Mouse (Mus musculus) stomach, embryonic 16.5 days (tissue): ENCODE data around the gene Fem1a. TPM values are rescaled to one million over a fixed set of nuclear protein-coding genes. Genes with fewer than 3 reads are reported as not detected.

Experiments
- ATAC-seq: fragments of 200-750 bp; cut with Nextera tagmentation; 2 replicates; pipeline ENCODE4 v1.8.0; 2017; ENCODE audit warnings: moderate number of reproducible peaks, moderate TSS enrichment; ENCODE audit not compliant: insufficient read depth, low FRiP score
- H3K27ac ChIP-seq: fragments of 300-500 bp; sonication (generic); 2 replicates; pipeline ENCODE4 v1.5.1; 2014; ENCODE audit warnings: low read length
- H3K27me3 ChIP-seq: fragments of 300-500 bp; sonication (generic); 2 replicates; pipeline ENCODE4 v1.6.1; 2014; ENCODE audit warnings: low read length, control low read depth, mixed read lengths; ENCODE audit not compliant: control insufficient read depth, insufficient read depth
- H3K36me3 ChIP-seq: fragments of 300-500 bp; sonication (generic); 2 replicates; pipeline ENCODE4 v1.6.1; 2014; ENCODE audit warnings: low read length; ENCODE audit not compliant: control insufficient read depth, insufficient read depth
- H3K4me1 ChIP-seq: fragments of 300-500 bp; sonication (generic); 2 replicates; pipeline ENCODE4 v1.6.1; 2014; ENCODE audit warnings: low read length, control low read depth, mixed read lengths; ENCODE audit not compliant: control insufficient read depth, insufficient read depth
- H3K4me2 ChIP-seq: fragments of 300-500 bp; sonication (generic); 2 replicates; pipeline ENCODE4 v1.6.1; 2014; ENCODE audit warnings: low read depth, low read length, mixed read lengths
- H3K4me3 ChIP-seq: fragments of 300-500 bp; sonication (generic); replicated peaks from 2 replicates; pipeline ENCODE4 v1.5.1; 2014; ENCODE audit warnings: mild to moderate bottlenecking, low read length
- H3K9ac ChIP-seq: fragments of 300-500 bp; sonication (generic); 2 replicates; pipeline ENCODE4 v1.6.1; 2014; ENCODE audit warnings: low read length
- H3K9me3 ChIP-seq: fragments of 300-500 bp; sonication (generic); replicated peaks from 2 replicates; pipeline ENCODE4 v1.6.1; 2016; ENCODE audit warnings: low read length, control low read depth; ENCODE audit not compliant: control insufficient read depth
- WGBS: fragments of 180-500 bp; shearing (Covaris S2); extraction: QIAGEN DNeasy Blood & Tissue Kit; methylation state at CpG from one replicate; pipeline ENCODE4 v1.1.7; 2014; 5-methylcytosine and 5-hydroxymethylcytosine counted together
- polyA plus RNA-seq: library from polyadenylated mRNA; unstranded; fragments of >200 nt; fragmentation: Nextera tagmentation; extraction: Ambion mirVana; gene quantifications from 2 replicates; pipeline ENCODE4 v1.2.1, GENCODE M21; 2015

Gene Fem1a
- polyA plus RNA-seq, 1 experiment from 2014 or later, result 12.9 TPM

DNA sequence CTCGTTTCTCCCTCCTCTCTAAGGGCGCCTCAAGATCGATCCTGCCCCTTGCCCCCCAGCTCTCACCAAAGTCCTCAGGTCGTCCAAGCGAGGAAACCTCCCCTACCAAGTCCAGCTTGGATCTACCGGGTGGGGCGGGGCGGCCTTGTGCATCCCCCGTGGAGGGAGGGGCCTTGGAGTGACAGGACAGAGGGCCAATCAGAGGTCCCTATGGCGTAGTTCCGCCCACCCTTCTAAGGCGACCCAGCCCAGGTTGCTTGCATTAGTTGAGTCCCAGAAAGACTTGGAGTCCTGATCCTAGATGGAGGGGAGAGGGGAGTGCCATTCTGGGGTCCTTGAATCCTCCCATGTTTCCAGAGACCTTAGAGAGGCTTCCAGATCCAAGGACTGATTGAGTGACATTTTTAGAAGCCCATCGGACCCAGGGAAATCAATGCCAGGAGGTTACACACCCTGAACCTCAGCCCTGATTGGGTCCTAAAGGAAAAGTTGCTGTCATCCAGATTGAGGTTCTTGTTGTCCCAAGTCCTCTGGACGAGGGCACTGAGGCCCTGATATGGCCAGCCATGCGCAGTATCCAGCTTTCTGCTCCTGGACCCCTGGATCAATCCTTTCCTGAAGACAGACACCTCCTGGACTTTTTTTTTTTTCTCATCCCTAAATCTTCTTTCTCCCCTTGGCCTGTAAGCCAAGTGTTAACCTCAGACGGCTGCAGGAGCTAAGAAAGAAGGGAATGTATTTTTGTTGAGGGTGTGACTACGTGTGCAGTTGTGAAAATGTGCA is 34.0 kb downstream of the Fem1a start:
- WGBS, result 3% methylated on average over 16 of the region's 17 CpGs
- H3K36me3 ChIP-seq, result peaks cover 2% of the 10 kb centered on the region; the same call in 1 of the 2 replicates
- peak overlapping the region; percentile 65 for H3K4me3 ChIP-seq
- H3K9me3 ChIP-seq, result no peaks in the 10 kb centered on the region
- H3K4me1 ChIP-seq, result peaks cover 36% of the 10 kb centered on the region
- peak overlapping the region; percentile 65 for H3K4me2 ChIP-seq
- peak; percentile 92 for ATAC-seq
- peak overlapping the region; percentile 99 for H3K27ac ChIP-seq
- H3K27me3 ChIP-seq, result no peaks in the 10 kb centered on the region
- H3K9ac ChIP-seq, result peak overlapping the region; percentile 81

DNA sequence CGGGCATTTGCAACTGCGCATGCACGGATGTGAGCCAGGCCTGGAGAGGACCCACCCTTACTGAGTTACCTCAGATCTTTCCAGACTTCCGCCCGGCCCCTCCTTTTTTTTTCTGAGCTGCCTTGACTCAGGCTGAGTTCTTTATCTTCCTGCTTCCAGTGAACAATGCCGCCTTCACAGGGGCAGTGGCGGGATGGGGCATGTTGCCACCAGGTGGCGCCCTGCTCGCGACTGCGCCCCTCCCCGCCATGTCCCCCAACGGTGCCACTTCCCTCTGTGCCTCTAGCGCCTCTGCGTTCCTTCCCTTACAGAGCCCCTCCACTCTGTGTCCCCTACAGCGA is 34.5 kb downstream of the Fem1a start:
- no peaks in the 10 kb centered on the region for H3K36me3 ChIP-seq
- H3K9me3 ChIP-seq, result no peaks in the 10 kb centered on the region
- peaks cover 36% of the 10 kb centered on the region for H3K4me1 ChIP-seq
- H3K27me3 ChIP-seq, result no peaks in the 10 kb centered on the region
- peak overlapping the region; percentile 71 for H3K9ac ChIP-seq
- ATAC-seq, result peak; percentile 91
- peak overlapping the region; percentile 99 for H3K27ac ChIP-seq
- H3K4me3 ChIP-seq, result peak overlapping the region; percentile 65
- whole genome bisulfite sequencing, result under 1% methylated on average over 16 of the region's 16 CpGs
- peak overlapping the region; percentile 65 for H3K4me2 ChIP-seq

GRCm38 (mm10) chr17:56291826-56292475 is 35.3 kb downstream of the Fem1a start:
- WGBS, result 76% methylated on average over 7 of the region's 7 CpGs
- Histone ChIP-seq H3K4me1 (peaks cover 32% of the 10 kb centered on the region), H3K4me2 (no peak overlapping the region; the same call in 1 of the 2 replicates), H3K27me3 (no peaks in the 10 kb centered on the region), H3K9me3 (no peaks in the 10 kb centered on the region), H3K9ac (peak overlapping the region; percentile 71), H3K36me3 (no peaks in the 10 kb centered on the region), H3K4me3 (no peak overlapping the region), H3K27ac (peak overlapping the region; percentile 99)
- ATAC-seq, result no peak

GRCm38 (mm10) chr17:56292531-56293222 is 36.1 kb downstream of the Fem1a start, which contains the start of gene Plin3:
Gene Plin3 (minus strand): TSS chr17:56292873.
- Histone ChIP-seq H3K36me3 (no peaks in the 10 kb centered on the region), H3K27ac (peak within 1 kb of the TSS; percentile 99), H3K9ac (peak within 1 kb of the TSS; percentile 71; the same call in 1 of the 2 replicates), H3K4me3 (no peak within 1 kb of the TSS), H3K4me1 (peaks cover 26% of the 10 kb centered on the region), H3K4me2 (no peak within 1 kb of the TSS), H3K9me3 (no peaks in the 10 kb centered on the region), H3K27me3 (no peaks in the 10 kb centered on the region)
- WGBS, result 90% methylated on average over 4 of the region's 4 CpGs
- ATAC-seq, result no peak

DNA sequence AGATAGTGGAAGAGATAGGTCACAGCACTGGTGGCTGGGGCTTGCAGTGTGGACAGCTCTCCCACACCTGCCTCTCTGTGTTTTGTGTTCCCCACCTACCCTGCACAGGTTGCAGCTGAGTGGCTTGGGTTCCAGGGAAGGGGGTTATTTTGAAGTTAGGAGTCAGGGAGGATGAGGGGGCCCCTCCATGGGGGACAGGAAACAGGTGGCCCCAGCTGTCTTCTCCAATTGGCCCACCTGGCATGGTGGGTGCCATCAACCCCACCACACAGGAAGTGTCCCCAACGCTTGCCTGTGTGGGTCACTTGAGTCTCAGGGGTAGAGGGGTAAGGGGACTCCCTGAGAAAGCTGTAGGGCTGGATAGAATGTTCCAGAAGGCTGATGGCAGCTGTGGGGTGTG is 36.7 kb downstream of the Fem1a start:
- Histone ChIP-seq H3K27me3 (no peaks in the 10 kb centered on the region), H3K9me3 (no peaks in the 10 kb centered on the region), H3K9ac (no peak overlapping the region), H3K4me3 (no peak overlapping the region), H3K36me3 (no peaks in the 10 kb centered on the region), H3K27ac (no peak overlapping the region), H3K4me1 (peaks cover 20% of the 10 kb centered on the region), H3K4me2 (no peak overlapping the region)
- ATAC-seq, result no peak
- WGBS, result 76% methylated on average over 1 of the region's 1 CpGs

- no peak for ATAC-seq
- H3K36me3 ChIP-seq, result no peaks in the 10 kb centered on the region
- no peak overlapping the region for H3K4me3 ChIP-seq
- H3K27ac ChIP-seq, result no peak overlapping the region
- peaks cover 12% of the 10 kb centered on the region for H3K4me1 ChIP-seq
- H3K4me2 ChIP-seq, result no peak overlapping the region
- no peaks in the 10 kb centered on the region for H3K9me3 ChIP-seq
- WGBS, result 89% methylated on average over 19 of the region's 19 CpGs
- H3K27me3 ChIP-seq, result no peaks in the 10 kb centered on the region
- H3K9ac ChIP-seq, result no peak overlapping the region
These were observed 37.6 kb downstream of the Fem1a start for GRCm38 (mm10) chr17:56294241-56294640.

GRCm38 (mm10) chr17:56296201-56296600 is 39.6 kb downstream of the Fem1a start:
- no peak for ATAC-seq
- 55% methylated on average over 1 of the region's 1 CpGs for WGBS
- Histone ChIP-seq H3K27me3 (no peaks in the 10 kb centered on the region), H3K9me3 (no peaks in the 10 kb centered on the region), H3K4me2 (no peak overlapping the region), H3K36me3 (no peaks in the 10 kb centered on the region), H3K9ac (no peak overlapping the region), H3K27ac (no peak overlapping the region), H3K4me3 (no peak overlapping the region), H3K4me1 (peaks cover 4% of the 10 kb centered on the region)

DNA sequence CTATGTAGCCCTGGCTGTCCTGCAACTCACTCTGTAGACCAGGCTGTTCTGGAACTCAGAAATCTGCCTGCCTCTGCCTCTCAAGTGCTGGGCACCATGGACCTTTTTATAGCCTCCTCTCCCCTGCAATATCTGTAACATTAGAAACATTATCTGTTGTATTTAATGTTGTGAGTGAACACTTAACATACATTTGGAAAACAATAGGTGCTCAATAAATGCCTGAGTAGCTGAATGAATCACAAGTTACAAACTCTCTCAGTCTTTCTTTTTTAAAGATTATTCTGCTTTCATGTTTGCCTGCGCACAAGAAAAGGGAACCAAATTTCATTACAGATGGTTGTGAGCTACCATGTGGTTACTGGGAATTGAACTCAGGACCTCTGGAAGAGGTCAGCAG is 41.6 kb downstream of the Fem1a start:
- no peaks in the 10 kb centered on the region for H3K27me3 ChIP-seq
- no peak overlapping the region for H3K27ac ChIP-seq
- no peaks in the 10 kb centered on the region for H3K36me3 ChIP-seq
- H3K9me3 ChIP-seq, result no peaks in the 10 kb centered on the region
- WGBS, result 95% methylated on average over 1 of the region's 1 CpGs
- no peak overlapping the region for H3K4me2 ChIP-seq
- H3K9ac ChIP-seq, result no peak overlapping the region
- ATAC-seq, result no peak
- H3K4me1 ChIP-seq, result peaks cover 7% of the 10 kb centered on the region
- H3K4me3 ChIP-seq, result no peak overlapping the region

- no peaks in the 10 kb centered on the region for H3K9me3 ChIP-seq
- no peaks in the 10 kb centered on the region for H3K27me3 ChIP-seq
- peaks cover 14% of the 10 kb centered on the region for H3K4me1 ChIP-seq
- H3K4me3 ChIP-seq, result no peak within 1 kb of the TSS
- H3K4me2 ChIP-seq, result no peak within 1 kb of the TSS
- WGBS, result 89% methylated on average over 9 of the region's 9 CpGs
- ATAC-seq, result no peak
- H3K27ac ChIP-seq, result no peak within 1 kb of the TSS
- no peaks in the 10 kb centered on the region for H3K36me3 ChIP-seq
- H3K9ac ChIP-seq, result no peak within 1 kb of the TSS
These were observed 43.6 kb downstream of the Fem1a start, which contains the start of gene Arrdc5 for GRCm38 (mm10) chr17:56300186-56300585. Gene Arrdc5 (minus strand): TSS chr17:56300286.
